Mouse (Mus musculus): ENCODE measurements around the gene Wnt9b. TPM values are rescaled to one million over a fixed set of nuclear protein-coding genes. Genes with fewer than 3 reads are reported as not detected.

The Wnt9b gene
- polyA plus RNA-seq, 1 experiment from 2014 or later = 0.10 TPM

- Histone ChIP-seq H3K36me3 (peaks cover 3% of the 10 kb centered on the region; the same call in 1 of the 2 replicates), H3K4me3 (no peak overlapping the region), H3K27ac (replicated peaks) (no peak overlapping the region), H3K9ac (replicated peaks) (no peak overlapping the region), H3K27me3 (no peaks in the 10 kb centered on the region), H3K4me1 (peaks cover 18% of the 10 kb centered on the region), H3K9me3 (no peaks in the 10 kb centered on the region), H3K4me2 (replicated peaks) (no peak overlapping the region)
- no peak for ATAC-seq (replicated peaks)
- WGBS = 44% methylated on average over 1 of the region's 1 CpGs
Measured at GRCm38 (mm10) chr11:103693241-103693640, 56.4 kb downstream of the Wnt9b start.

GRCm38 (mm10) chr11:103691036-103691435 lies 58.6 kb downstream of the Wnt9b start:
- Histone ChIP-seq H3K9me3 (no peaks in the 10 kb centered on the region), H3K27ac (replicated peaks) (no peak overlapping the region), H3K4me3 (no peak overlapping the region), H3K36me3 (peaks cover 23% of the 10 kb centered on the region), H3K9ac (replicated peaks) (no peak overlapping the region), H3K4me2 (replicated peaks) (no peak overlapping the region), H3K4me1 (peaks cover 17% of the 10 kb centered on the region), H3K27me3 (no peaks in the 10 kb centered on the region)
- no peak for ATAC-seq (replicated peaks)
- WGBS = 97% methylated on average over 1 of the region's 1 CpGs

DNA sequence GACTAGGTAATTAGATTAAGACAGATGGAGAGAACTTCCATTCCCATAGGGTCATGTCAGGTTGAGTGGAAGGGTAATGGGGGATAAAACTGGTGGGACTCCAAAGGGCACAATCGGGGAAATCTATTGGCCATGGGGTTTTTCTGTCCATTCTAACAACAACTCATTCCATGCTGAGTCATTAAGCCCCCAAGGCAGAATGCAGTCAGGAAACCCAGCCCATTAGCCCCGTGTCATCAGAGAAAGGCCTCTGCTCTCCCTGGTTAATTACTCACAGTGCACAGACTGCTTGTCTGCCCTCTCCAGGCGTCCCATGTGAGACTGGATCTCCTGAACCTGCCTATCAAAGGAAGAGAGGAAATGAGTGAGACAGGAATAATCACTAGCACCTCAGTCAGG lies 60.6 kb downstream of the Wnt9b start:
- no peak overlapping the region; the same call in 1 of the 2 replicates for H3K27ac ChIP-seq (replicated peaks)
- no peak for ATAC-seq (replicated peaks)
- peaks cover 40% of the 10 kb centered on the region for H3K36me3 ChIP-seq
- H3K9ac ChIP-seq (replicated peaks) = no peak overlapping the region
- H3K4me2 ChIP-seq (replicated peaks) = no peak overlapping the region
- no peaks in the 10 kb centered on the region for H3K9me3 ChIP-seq
- H3K27me3 ChIP-seq = no peaks in the 10 kb centered on the region
- peaks cover 25% of the 10 kb centered on the region for H3K4me1 ChIP-seq
- H3K4me3 ChIP-seq = no peak overlapping the region
- 20% methylated on average over 3 of the region's 3 CpGs for WGBS

GRCm38 (mm10) chr11:103688271-103688979 lies 61.2 kb downstream of the Wnt9b start:
- Histone ChIP-seq H3K4me3 (no peak overlapping the region), H3K9me3 (no peaks in the 10 kb centered on the region), H3K36me3 (peaks cover 46% of the 10 kb centered on the region), H3K4me1 (peaks cover 25% of the 10 kb centered on the region), H3K27ac (replicated peaks) (no peak overlapping the region; the same call in 1 of the 2 replicates), H3K9ac (replicated peaks) (no peak overlapping the region), H3K4me2 (replicated peaks) (no peak overlapping the region), H3K27me3 (no peaks in the 10 kb centered on the region)
- 43% methylated on average over 6 of the region's 6 CpGs for WGBS
- ATAC-seq (replicated peaks) = no peak

DNA sequence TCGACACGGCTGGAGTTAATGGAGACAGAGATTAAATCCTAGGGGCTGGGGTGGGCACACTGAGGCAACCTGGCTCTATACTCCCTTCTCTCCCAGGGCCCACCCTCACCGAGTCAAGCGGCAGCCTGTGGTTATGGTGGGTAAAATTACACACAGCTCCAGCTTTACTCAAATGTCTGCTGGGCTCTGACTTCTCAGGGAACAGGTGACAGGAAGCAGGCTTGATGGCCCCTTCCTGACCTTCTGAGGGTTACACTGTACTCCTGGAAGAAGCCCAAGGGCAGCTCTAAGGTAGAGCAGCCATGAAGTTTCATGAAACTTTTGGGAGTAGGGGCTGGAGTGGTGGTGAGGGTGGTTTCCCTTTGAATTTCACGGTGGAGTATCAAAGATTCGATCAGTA lies 62.9 kb downstream of the Wnt9b start:
- no peak overlapping the region for H3K27ac ChIP-seq (replicated peaks)
- H3K36me3 ChIP-seq = peaks cover 63% of the 10 kb centered on the region
- peaks cover 25% of the 10 kb centered on the region for H3K4me1 ChIP-seq
- 93% methylated on average over 6 of the region's 6 CpGs for WGBS
- no peak overlapping the region for H3K4me3 ChIP-seq
- no peak overlapping the region for H3K9ac ChIP-seq (replicated peaks)
- H3K9me3 ChIP-seq = no peaks in the 10 kb centered on the region
- no peak overlapping the region for H3K4me2 ChIP-seq (replicated peaks)
- H3K27me3 ChIP-seq = no peaks in the 10 kb centered on the region
- ATAC-seq (replicated peaks) = no peak

GRCm38 (mm10) chr11:103685261-103685736 lies 64.3 kb downstream of the Wnt9b start:
- peaks cover 76% of the 10 kb centered on the region for H3K36me3 ChIP-seq
- peak; percentile 80 for ATAC-seq (replicated peaks)
- H3K9me3 ChIP-seq = no peaks in the 10 kb centered on the region
- peaks cover 25% of the 10 kb centered on the region for H3K4me1 ChIP-seq
- H3K4me3 ChIP-seq = no peak overlapping the region
- 66% methylated on average over 7 of the region's 7 CpGs for WGBS
- H3K9ac ChIP-seq (replicated peaks) = no peak overlapping the region
- H3K27me3 ChIP-seq = no peaks in the 10 kb centered on the region
- H3K27ac ChIP-seq (replicated peaks) = peak overlapping the region; percentile 67
- H3K4me2 ChIP-seq (replicated peaks) = no peak overlapping the region

- no peak for ATAC-seq (replicated peaks)
Measured at GRCm38 (mm10) chr11:103683667-103684334, 65.8 kb downstream of the Wnt9b start.

More at GRCm38 (mm10) chr11:103683667-103684334, 65.8 kb downstream of the Wnt9b start:
- no peak overlapping the region for H3K27ac ChIP-seq (replicated peaks)
- no peaks in the 10 kb centered on the region for H3K9me3 ChIP-seq
- H3K4me3 ChIP-seq = no peak overlapping the region
- peaks cover 87% of the 10 kb centered on the region for H3K36me3 ChIP-seq
- peaks cover 20% of the 10 kb centered on the region for H3K4me1 ChIP-seq
- H3K4me2 ChIP-seq (replicated peaks) = no peak overlapping the region
- H3K9ac ChIP-seq (replicated peaks) = no peak overlapping the region
- H3K27me3 ChIP-seq = no peaks in the 10 kb centered on the region
- 68% methylated on average over 11 of the region's 11 CpGs for WGBS

Other genes with a start within 250 kb of the Wnt9b start
- not detected in 2 replicates for gene Lrrc37a, start 245.2 kb downstream of the Wnt9b start, polyA plus RNA-seq (2015; fragmentation: Nextera tagmentation; extraction: Ambion mirVana)
- gene Gm884, start 128.7 kb downstream of the Wnt9b start, polyA plus RNA-seq (2015; fragmentation: Nextera tagmentation; extraction: Ambion mirVana) = not detected in 2 replicates
- not detected in 2 replicates for gene Lyzl6, start 110.9 kb downstream of the Wnt9b start, polyA plus RNA-seq (2015; fragmentation: Nextera tagmentation; extraction: Ambion mirVana)
- gene Rprml, start 100.3 kb downstream of the Wnt9b start, polyA plus RNA-seq (2015; fragmentation: Nextera tagmentation; extraction: Ambion mirVana) = 8.8 TPM in 2 replicates
- 103 TPM in 2 replicates for gene Gosr2, start 51.9 kb downstream of the Wnt9b start, polyA plus RNA-seq (2015; fragmentation: Nextera tagmentation; extraction: Ambion mirVana)
- gene Wnt3, start 24.3 kb upstream of the Wnt9b start, polyA plus RNA-seq (2015; fragmentation: Nextera tagmentation; extraction: Ambion mirVana) = 4.2 and 5.3 TPM in 2 replicates
- gene Nsf, start 204.2 kb upstream of the Wnt9b start, polyA plus RNA-seq (2015; fragmentation: Nextera tagmentation; extraction: Ambion mirVana) = 94.5 and 94.7 TPM in 2 replicates
- 163 and 175 TPM in 2 replicates for gene Arf2, start 216.9 kb upstream of the Wnt9b start, polyA plus RNA-seq (2015; fragmentation: Nextera tagmentation; extraction: Ambion mirVana)

Data from forebrain, embryonic 15.5 days (tissue).